In the genomic region with DNA sequence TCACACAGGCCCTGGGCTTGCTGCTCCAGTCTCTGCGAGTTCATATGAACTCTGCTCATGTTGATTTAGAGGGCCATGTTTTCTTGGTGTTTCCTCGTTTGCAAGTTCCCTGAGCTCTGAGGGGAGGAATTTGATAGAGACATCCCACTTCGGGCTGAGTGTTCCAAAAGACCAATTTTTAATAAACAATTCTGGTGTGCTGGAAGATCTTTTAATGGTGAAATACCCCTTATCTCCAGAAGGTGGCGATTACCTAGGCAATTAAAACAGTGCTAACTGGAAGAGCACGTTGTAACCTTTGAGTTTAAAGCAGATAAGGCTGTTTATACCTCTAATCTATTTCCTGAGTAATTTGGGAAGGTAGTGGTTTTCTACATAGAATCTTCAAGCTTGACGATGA, we compare ENCODE assay signal across 9 mouse cellular contexts. TPM values are rescaled to one million over a fixed set of nuclear protein-coding genes. Genes with fewer than 3 reads are reported as not detected.
DNase-seq lines count a peak whose midpoint lies in the region; ATAC-seq and TF ChIP-seq lines count a peak whose summit lies in the region.
"Had no signal": no experiment of that assay in that cellular context is flagged by ENCODE, and none has a peak within 500 bp of the region (broad histone marks: within the 10 kb centered on the region; RNA-seq: fewer than 3 reads in every experiment).

No protein-coding gene starts in this region.

- DNase-seq in gastrocnemius, adult 18-20 months (ENCODE audit: low spot score) = peak; percentile 14
- DNase-seq in gastrocnemius, postnatal 10 days = no peak
- no peak for DNase-seq in liver, postnatal 0 days
- no peak for DNase-seq in liver, embryonic 11.5 days (ENCODE audit: low spot score)
- DNase-seq in brain, adult 2 months (ENCODE audit: low read depth, low spot score) = peak; percentile 59
- DNase-seq in mesoderm, embryonic 11.5 days (ENCODE audit: low read depth, low spot score) = peak; percentile 49
- DNase-seq in urinary bladder, adult 2 months (ENCODE audit: low spot score) = no peak
- DNase-seq in ovary, postnatal 36 days (ENCODE audit: low spot score) = no peak

- H3K27ac ChIP-seq in liver, postnatal 0 days (ENCODE audit: low read depth) = no peak overlapping the region
- no peak overlapping the region for H3K27ac ChIP-seq in liver, embryonic 11.5 days (ENCODE audit: low read depth, low read length)
- H3K27ac ChIP-seq: limb, embryonic 15.5 days had no signal

- TF ChIP-seq CTCF in liver, postnatal 0 days (IDR thresholded peaks at IDR 0.05; ENCODE audit: low read depth) = peak; percentile 70

- no peaks in the 10 kb centered on the region for H3K27me3 ChIP-seq in liver, postnatal 0 days (ENCODE audit: insufficient read depth, low read length)
- no peaks in the 10 kb centered on the region for H3K27me3 ChIP-seq in liver, embryonic 11.5 days (replicated peaks; ENCODE audit: control insufficient read depth, insufficient read depth, low read length)

- 18% methylated on average over 6 of the region's 6 CpGs for whole genome bisulfite sequencing in liver, postnatal 0 days (ENCODE audit: insufficient replicate concordance)
- WGBS in liver, embryonic 11.5 days = 22% methylated on average over 6 of the region's 6 CpGs

- TF ChIP-seq EP300 in liver, postnatal 0 days (IDR thresholded peaks at IDR 0.05; ENCODE audit: low read depth) = no peak

- no peaks in the 10 kb centered on the region for H3K4me1 ChIP-seq in liver, postnatal 0 days (ENCODE audit: insufficient read depth)
- peaks cover 5% of the 10 kb centered on the region for H3K4me1 ChIP-seq in liver, embryonic 11.5 days (replicated peaks; ENCODE audit: control insufficient read depth, insufficient read depth, low read length)

- no peaks in the 10 kb centered on the region for H3K36me3 ChIP-seq in liver, postnatal 0 days (replicated peaks; ENCODE audit: insufficient read depth, low read length)
- H3K36me3 ChIP-seq in liver, embryonic 11.5 days (ENCODE audit: control insufficient read depth, insufficient read depth, low read length) = no peaks in the 10 kb centered on the region
- H3K36me3 ChIP-seq: limb, embryonic 15.5 days had no signal

- no peaks in the 10 kb centered on the region for H3K9me3 ChIP-seq in liver, postnatal 0 days (ENCODE audit: low read length)
- H3K9me3 ChIP-seq in liver, embryonic 11.5 days (ENCODE audit: control insufficient read depth, low read length) = no peaks in the 10 kb centered on the region
- H3K9me3 ChIP-seq: limb, embryonic 15.5 days had no signal

- no peak overlapping the region for H3K4me3 ChIP-seq in liver, postnatal 0 days (ENCODE audit: low read depth, low read length)
- no peak overlapping the region for H3K4me3 ChIP-seq in liver, embryonic 11.5 days (ENCODE audit: low read depth, low read length)
- H3K4me3 ChIP-seq: limb, embryonic 15.5 days had no signal

- no peak for ATAC-seq in liver, postnatal 0 days
- no peak for ATAC-seq in liver, embryonic 11.5 days (replicated peaks; ENCODE audit: low FRiP score)

- H3K9ac ChIP-seq in liver, postnatal 0 days (replicated peaks) = no peak overlapping the region
- H3K9ac ChIP-seq in liver, embryonic 11.5 days (ENCODE audit: low read depth, low read length) = no peak overlapping the region
- H3K9ac ChIP-seq: limb, embryonic 15.5 days had no signal

- no peak overlapping the region for H3K4me2 ChIP-seq in liver, postnatal 0 days (ENCODE audit: low read depth, low read length)
- no peak overlapping the region for H3K4me2 ChIP-seq in liver, embryonic 11.5 days
- H3K4me2 ChIP-seq: limb, embryonic 15.5 days had no signal

RNA-seq across cellular contexts. Expression of a gene that starts 4.0 kb away (rescaled TPM):
- total RNA-seq in gastrocnemius, adult 18-20 months (2021) = 1 to 10 TPM; 1.5 to 2.3 TPM
- 1 to 10 TPM; 2.9 to 3.3 TPM for total RNA-seq in gastrocnemius, postnatal 10 days (2021)
- 6.4 TPM in 2 replicates for polyA plus RNA-seq in liver, postnatal 0 days (2015; fragmentation: Nextera tagmentation; extraction: Ambion mirVana)
- polyA plus RNA-seq in liver, embryonic 11.5 days (2014; fragmentation: Nextera tagmentation; extraction: Ambion mirVana) = 23.6 and 28.6 TPM in 2 replicates
- 5.5 and 6.9 TPM in 2 replicates for polyA plus RNA-seq in urinary bladder, adult 2 months (2012; rRNA removed)

RNA-seq across cellular contexts. Expression of a gene that starts 29.6 kb away (rescaled TPM):
- under 1 TPM; 0.32 to 0.66 TPM for total RNA-seq in gastrocnemius, adult 18-20 months (2021)
- 1 to 10 TPM; 5.0 to 7.9 TPM for total RNA-seq in gastrocnemius, postnatal 10 days (2021)
- polyA plus RNA-seq in liver, postnatal 0 days (2015; fragmentation: Nextera tagmentation; extraction: Ambion mirVana) = 0.01 and 0.06 TPM in 2 replicates
- polyA plus RNA-seq in liver, embryonic 11.5 days (2014; fragmentation: Nextera tagmentation; extraction: Ambion mirVana) = 0.84 and 0.96 TPM in 2 replicates
- 8.5 and 9.1 TPM in 2 replicates for polyA plus RNA-seq in urinary bladder, adult 2 months (2012; rRNA removed)

Comparison
In these comparisons a context has a peak if more than half of its experiments do, and no peak if none do; other contexts are left out.
1. DNase-seq: peak in gastrocnemius, adult 18-20 months (single experiment), brain, adult 2 months (single experiment) and mesoderm, embryonic 11.5 days (single experiment); none in gastrocnemius, postnatal 10 days (single experiment), liver, postnatal 0 days (single experiment), liver, embryonic 11.5 days (single experiment), urinary bladder, adult 2 months (single experiment) and ovary, postnatal 36 days (single experiment).